Mouse (Mus musculus) c-Kit-positive CD71-negative TER-119-negative erythroid progenitor cells, embryonic 14.5 days (primary cell): ENCODE measurements around the gene Lsg1.
A peak's percentile ranks its signal among the peaks of the same experiment; 100 is the strongest.

Source experiments
- DNase-seq: peaks from one replicate; pipeline ENCODE4 v3.0.0-alpha.2; 2013; ENCODE audit warnings: low read depth

The Lsg1 gene

GRCm38 (mm10) chr16:30517666-30518283, 69.6 kb downstream of the Lsg1 start:
- DNase-seq: no peak

- no peak for DNase-seq
These were observed 70.4 kb downstream of the Lsg1 start for GRCm38 (mm10) chr16:30516993-30517392.

- no peak for DNase-seq
These were observed 72.0 kb downstream of the Lsg1 start for GRCm38 (mm10) chr16:30515418-30515817.

GRCm38 (mm10) chr16:30513050-30514024, 74.1 kb downstream of the Lsg1 start:
- no peak for DNase-seq

- DNase-seq: no peak
These were observed 74.9 kb downstream of the Lsg1 start for GRCm38 (mm10) chr16:30512375-30513049.

GRCm38 (mm10) chr16:30511563-30512340, 75.6 kb downstream of the Lsg1 start:
- no peak for DNase-seq

- DNase-seq: peak; percentile 70
These were observed 76.6 kb downstream of the Lsg1 start for GRCm38 (mm10) chr16:30510504-30511451.
